Mouse (Mus musculus): ENCODE data around the gene Ptpra.

- no peak for TF ChIP-seq POLR2A (IDR thresholded peaks at IDR 0.05; ENCODE audit: insufficient read length, low read depth)
- no peak for TF ChIP-seq MYOG (IDR thresholded peaks at IDR 0.05; ENCODE audit: control insufficient read depth in 1 of 3, insufficient read depth in 1 of 3, insufficient read length in 2 of 3, low read depth in 2 of 3)
- TF ChIP-seq MYOD1 (IDR thresholded peaks at IDR 0.05; ENCODE audit: control insufficient read depth in 1 of 3, insufficient read length in 2 of 3, low read depth in 2 of 3) = no peak
Observed at GRCm38 (mm10) chr2:130414094-130414856, 35.8 kb upstream of the Ptpra start.

Measured in myocyte (in vitro differentiated cells).